Mouse (Mus musculus) urinary bladder, adult 18-20 months (tissue): ENCODE results near the gene Lrmda.

Source experiments
- DNase-seq, 2 experiments: peaks; one replicate each; pipeline ENCODE4 v3.0.0; 2022; ENCODE audit warnings: low spot score in 2 of 2, mixed read lengths in 2 of 2

Lrmda gene

DNA sequence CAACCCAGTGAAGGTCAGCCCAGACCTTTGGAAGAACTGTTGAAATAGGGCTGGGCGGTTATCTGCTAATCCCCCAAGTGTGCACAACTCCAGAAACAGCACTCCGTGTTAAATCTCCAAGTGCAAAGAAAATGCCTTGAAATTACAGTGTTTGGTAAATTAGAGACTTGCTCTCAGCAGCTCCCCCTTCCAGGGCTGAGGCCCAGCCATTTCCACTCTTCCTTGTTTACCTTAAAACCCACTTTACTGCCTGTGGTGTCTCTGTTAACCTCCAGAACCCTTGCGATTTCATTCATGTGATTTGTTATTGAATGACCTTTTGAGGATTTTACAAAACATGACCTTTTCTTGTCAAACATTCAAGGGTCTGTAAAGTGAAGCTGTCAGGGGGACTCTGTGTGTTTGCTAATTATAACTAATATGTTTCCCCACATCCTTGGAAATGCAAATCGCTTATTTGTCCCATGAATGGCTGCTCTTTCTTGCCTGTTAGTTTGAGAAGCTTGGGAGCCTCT is 136.1 kb downstream of the Lrmda start:
- DNase-seq = no peak

DNA sequence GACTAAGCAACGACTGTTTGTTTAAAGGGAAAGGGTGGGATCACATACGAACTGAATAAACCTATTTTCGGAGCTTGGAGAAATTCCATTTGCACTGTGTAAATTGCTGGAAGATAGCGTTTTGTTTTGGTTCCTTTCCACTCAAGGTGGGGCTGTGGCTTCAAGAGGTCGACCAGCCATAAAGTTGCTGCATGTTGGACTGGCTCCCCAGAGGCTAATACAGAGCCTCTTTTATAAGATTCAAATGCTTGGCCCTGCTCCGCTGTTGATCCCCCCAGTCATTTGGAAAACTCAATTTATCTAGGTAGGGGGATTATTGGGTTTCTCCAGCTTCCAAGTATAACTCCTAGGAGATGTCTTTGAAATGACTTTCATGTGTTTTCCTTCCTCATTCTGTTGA is 137.5 kb downstream of the Lrmda start:
- no peak for DNase-seq

DNA sequence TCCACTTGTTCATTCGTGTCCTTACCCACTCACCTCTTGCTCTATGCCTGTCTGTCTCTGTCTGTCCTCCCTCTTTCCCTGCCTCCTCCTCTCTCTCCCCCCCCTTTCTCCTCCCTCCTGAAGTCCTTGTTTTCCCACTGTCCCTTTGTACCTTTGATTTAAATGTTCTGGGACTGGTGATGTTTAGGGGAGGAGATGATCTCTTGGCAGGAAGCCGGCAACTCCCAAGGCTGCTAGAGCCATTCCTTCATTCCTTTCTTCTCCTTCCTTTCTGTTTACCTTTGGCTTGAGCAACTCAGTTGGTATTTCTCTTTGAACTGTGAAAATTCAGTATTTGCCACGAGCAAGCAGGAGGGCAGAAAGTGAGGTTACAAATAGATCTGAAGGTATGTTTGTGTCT is 141.9 kb downstream of the Lrmda start:
- no peak for DNase-seq

DNA sequence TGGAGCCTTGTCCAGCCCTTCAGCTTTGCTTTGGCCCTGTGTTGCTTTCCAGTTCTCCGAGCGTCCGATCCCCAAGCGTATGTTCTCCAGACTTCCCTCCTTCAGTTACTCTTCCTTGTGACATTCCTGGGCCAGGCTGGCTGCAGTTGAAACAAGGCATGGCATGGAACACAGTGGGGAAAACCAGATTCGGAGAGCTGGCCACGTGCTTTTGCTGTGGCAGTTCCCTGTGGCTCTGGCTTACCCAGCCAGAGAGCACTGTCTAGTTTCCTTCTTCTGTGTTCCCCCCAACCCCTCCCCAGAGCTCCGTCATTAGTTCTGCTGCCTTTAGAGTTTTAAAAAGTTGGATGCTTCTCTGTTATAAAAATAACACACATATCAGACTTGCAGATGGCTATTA is 147.8 kb downstream of the Lrmda start:
- no peak for DNase-seq

DNA sequence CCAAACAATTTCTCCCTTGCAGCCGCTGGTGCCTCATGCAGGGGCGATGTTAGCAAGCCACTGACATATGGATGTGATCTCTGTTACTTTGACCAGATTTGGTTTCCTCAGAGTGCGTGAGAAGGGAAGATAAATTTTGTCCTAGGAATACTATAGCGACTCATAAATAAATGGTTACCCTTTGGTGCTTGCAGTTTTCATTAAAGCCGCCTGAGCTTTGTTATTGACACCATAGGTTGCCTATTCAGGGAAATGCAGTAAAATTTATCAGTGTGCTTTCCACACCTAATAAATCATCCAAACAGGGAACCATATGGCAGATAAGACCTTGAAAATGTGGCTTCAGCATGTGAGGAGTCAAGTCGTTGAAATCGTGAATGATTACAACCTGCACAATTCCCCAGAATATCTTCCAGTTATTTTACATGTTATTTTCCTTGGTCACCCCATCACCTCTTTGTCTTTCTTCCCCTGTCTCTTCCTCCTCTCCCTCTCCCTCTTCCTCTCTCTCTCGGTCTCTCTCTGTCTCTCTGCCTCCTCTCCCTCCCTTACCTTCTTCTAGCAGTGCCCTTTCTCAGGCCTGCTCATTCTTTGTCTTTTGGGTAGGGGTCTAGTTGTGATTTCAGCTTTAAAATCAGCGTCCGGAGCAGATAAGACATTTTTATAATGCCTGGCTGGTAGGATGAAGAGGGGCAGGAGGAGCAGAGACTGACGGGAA is 148.7 kb downstream of the Lrmda start:
- DNase-seq = no peak

DNA sequence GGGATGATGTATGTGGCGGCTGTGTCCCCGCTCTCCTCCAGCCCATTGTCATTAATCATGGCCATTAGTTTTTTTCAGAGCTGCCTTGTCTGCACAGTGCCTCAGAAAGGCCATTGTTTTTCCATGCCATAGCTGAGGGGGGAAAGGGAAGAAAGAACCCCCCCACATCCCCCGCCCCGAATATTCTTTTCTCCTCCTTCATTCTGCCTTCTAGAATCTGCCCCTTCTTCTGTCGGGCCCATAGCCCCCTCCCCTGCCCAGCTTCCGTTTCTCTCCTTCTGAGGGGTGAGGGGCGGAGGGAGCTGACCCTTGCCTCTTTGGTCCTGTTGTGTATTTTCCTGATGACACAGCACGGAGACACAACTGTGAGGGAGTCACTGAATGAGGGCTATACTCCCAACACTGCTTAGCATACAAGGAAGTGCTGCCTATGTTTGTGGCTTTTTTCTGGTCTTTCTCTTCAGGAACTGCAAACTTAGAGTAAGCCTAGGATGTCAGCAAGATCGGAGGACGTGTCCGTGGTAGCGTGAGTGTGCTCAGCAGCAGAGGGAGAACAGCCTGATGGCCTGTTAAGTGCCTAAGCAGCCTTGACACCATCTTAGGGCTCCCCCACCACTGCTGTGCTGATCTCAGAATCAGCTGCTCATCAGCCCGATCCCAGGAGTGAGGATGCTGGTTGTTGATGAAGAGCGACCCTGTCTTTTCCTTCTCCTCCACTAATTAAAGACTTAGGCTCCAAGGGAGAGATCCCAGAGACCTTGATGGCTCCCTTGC is 149.5 kb downstream of the Lrmda start:
- DNase-seq = no peak

DNA sequence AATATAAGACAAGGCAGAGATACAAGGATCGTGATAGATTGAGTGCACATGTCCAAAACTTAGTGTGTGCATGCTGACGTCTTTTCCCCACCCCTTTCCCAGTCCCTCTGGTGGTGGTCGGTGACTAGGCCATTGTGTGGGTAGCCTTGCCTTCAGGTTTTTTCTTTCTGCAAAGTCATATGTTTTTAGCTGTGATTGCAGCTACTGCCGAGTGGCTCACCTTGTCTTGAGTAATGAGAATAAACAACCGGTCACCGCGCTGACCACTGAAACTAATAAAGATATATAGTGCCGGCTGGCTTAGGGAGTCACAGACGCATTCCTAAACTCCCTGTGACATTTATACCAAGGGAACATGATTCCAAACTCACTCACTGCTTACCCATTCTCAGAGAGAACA is 155.2 kb downstream of the Lrmda start:
- DNase-seq = no peak

DNA sequence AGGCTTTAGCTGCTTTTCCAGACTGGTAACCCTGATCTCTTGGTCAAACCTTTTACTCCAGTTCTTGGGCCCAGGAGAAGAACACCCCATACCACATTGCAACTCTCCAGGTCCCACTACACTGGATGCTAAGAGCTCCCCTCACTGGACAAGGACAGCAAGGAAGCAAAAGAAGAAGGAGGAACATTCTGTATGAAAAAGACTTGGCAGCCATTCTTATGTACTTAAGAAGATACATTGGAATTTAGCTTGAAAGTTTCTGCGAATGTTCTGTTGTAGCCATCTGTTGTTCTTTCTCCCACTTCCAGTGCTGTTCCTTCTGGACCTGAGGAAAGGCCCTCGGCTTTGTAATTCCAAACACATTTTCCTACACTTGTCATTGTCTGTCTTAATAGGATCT is 160.2 kb downstream of the Lrmda start:
- DNase-seq = no peak

DNA sequence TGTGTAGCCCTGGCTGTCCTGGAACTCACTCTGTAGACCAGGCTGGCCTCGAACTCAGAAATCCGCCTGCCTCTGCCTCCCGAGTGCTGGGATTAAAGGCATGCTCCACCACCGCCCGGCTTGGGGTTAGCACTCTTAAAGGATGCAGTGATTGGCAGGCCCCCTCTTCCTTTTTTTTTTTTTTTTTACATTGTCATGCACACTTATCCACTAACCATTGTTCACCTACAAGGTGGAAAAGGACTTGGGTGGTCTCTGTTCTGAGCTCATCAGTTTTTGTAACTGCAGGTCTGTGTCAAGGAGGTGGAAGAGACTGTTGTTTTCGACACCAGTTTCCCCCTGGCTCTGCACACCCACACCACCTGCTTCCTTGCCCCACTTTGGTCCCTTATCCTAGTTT is 162.0 kb downstream of the Lrmda start:
- DNase-seq = no peak

DNA sequence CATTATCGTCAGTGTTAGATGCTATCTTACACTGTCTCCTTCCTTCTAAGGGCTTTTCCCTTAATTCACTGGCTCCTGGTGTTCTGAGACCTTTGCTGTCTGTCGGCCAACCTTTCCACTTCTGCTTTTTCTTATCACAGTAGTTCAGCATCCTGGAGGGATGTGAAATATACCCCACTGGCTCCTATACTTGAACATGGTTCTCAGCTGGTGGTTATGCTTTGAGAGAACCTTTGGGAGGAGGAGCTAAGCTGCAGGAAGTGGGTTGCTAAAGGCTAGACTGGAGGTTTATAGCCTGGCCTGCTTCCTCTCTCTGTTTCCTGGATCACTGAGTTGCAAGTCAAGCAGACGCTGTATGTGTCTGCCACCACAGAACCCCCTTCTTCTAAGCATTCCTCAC is 163.7 kb downstream of the Lrmda start:
- DNase-seq = no peak

DNA sequence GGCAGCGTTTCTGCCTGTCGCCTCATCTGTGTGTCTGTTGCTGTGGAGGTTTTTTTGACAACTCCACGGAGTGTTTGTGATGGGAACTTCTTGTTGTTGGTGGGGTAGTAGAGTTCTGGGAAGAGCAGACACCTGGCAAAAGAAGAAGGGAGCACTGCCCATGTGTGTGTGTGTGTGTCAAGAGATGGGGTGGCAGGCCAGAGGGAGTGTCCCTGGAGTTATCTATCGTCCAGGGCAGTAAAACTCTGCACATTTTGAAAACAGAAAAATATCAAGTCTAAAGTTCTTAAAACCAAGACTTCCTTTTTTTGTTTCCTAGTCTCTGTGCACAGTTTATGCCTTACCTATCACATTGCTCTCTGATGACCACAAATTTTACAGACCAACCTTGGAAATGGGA is 165.9 kb downstream of the Lrmda start:
- no peak for DNase-seq

DNA sequence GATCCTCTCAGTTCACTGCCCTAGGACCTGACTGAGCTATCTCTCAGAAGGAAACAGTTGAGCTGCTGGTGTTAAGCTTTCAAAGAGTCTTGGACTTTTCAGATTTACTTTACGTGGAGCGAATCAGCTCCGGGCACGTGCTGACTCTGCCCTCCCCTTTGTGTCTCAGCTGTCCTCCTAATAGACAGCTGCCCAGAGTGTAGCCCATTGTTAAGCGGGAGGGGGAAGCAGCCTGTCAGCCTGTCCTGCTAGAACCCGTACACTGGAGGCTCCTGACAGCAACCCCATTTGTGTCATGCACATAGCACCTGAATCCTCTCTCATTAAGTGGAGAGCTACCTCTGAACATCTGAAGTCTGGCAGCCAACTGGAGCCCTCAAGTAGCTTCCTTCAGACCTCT is 170.6 kb downstream of the Lrmda start:
- DNase-seq = no peak

DNA sequence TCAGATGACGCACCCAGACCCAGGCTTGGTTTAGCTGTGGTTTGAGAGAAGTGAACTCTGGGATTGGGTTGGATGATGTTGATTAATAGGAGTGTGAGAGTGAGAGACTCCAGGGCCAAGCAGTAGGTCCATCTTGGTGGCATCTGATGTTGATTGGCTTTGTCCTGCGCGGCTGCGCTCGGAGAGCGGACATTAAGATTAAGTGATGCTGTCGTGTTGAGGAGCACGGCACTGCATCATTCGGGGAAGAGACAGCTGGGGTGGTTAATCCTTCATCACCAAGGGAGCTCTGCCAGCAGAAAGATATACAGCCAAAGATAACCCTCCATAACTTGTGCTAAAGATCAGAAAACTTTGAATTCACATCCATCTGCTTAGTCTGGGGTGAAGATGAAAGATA is 172.7 kb downstream of the Lrmda start:
- DNase-seq = no peak

DNA sequence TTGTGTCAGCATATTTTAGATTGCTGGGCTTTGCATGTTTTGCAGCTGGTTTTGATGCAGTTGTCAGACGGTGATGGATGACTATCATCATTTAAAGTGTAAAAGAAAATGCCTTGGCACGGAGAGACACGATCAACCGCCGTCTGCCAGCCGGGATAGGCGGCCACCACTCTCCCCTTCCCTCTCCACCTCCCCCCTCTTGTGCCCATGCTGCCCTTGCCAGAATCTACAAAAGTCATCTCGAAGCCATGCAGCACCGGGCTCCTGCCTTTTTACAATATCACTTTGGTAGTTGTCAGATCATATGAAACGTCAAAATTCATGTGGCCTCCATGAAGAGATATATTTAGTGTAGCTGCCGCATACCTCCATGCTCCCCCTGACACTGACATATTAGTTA is 178.5 kb downstream of the Lrmda start:
- DNase-seq = no peak

DNA sequence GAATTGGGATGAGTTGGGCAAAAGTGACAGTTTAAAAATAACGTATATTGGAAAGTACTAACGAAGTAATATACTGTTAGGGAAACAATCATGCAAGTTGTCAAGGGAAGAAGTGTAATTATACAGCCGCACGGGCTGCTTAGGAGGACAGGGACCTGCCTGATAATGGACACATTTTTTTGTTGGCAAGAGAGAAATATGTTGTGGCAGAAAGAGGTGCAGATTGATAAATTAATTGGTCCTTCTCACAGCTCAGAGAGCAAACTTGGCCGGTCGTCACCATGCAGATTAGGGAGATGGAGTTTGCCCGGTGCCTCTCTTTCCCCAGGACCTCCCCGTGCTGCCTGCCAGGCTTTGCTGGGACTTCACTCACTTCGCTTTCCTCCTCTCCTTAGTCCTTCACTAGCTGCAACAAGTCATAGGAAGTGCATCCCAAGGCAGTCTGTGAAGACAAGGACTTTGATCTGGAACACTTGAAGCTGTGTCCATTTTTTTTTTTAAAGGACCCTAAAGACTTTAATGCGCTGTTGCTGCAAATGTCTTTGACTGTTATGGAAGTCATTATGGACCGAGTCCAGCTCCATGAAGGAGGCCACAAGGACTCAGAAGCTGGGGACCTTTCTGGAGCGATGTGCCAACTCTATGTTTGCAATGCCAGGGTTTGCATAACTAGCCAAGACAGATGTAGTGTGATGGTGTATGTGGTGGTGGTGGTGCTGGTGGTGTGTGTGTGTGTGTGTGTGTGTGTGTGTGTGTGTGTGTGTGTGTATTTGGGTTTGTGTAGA is 179.3 kb downstream of the Lrmda start:
- DNase-seq = no peak

DNA sequence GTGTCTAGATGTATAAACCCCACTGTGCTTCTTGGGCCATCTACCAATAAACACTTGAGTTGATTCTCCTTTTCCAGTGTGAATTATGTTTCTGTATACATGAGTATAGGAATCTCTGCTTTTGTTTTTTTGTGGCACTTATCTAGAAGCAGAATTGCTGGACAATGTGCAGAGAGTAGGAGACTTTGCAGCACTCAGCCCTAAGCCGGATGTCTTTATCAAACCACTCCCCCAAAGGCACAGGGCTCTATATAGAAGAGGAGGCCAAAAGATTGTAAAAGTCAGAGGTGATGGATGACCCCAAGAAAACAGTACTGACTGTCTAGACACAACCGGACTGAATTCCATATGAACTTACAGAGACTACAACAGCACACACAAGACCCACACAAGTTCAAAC is 182.2 kb downstream of the Lrmda start:
- no peak for DNase-seq

DNA sequence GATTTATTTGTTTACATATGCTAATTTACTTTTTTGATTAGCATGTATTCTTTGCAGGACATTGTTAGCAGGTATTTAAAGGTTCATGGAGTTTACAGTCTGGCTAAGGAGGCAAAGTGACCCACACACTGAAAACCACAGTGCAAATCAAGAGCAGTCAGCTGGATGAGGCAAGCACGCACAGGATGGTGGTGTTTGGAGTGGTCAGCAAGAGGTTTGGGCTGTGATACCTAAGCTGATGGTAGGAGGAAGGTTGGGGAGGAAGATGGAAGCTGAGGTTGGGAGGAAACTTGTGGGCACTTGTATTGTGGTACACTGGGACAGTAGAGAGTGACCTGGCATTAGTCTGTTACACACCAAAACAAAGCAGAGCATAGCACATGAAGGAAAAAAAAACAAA is 191.1 kb downstream of the Lrmda start:
- DNase-seq = no peak

DNA sequence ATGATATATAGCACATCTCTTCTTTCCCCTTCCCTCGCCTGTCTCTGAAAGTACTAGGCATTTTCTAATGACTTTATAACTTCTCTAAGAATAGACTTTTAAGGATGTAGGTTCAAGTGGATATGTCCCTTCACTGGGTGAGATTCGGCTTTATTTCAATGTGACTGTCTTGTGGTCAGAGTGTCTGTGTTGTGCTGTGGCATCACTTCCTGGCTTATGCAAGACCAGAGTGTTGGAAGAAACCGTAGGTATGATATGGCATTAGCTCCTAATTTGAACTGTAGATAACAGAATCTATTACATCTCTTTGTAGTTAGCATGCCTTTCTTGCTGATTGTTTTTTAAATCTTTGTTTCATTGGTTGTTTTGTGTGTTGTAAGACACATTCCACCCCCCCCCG is 198.7 kb downstream of the Lrmda start:
- no peak for DNase-seq

DNA sequence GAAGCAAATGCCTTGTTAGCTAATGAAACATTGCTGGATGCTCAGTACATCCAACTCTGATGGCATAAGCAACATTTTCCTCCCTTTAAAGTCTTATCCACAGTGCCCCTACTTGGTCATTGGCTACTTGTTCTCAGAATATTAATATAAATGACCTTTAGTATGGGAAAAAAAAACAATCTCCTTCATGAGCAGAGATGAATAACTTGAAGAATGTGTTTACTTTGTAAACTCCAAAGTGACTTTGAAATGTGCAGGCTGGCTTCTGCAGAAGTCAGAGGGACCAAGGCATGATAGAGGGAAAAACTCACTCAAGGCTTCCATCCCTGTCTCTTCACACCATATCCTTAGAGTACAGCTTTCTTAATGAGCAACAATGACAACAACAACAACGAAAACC is 202.5 kb downstream of the Lrmda start:
- no peak for DNase-seq

DNA sequence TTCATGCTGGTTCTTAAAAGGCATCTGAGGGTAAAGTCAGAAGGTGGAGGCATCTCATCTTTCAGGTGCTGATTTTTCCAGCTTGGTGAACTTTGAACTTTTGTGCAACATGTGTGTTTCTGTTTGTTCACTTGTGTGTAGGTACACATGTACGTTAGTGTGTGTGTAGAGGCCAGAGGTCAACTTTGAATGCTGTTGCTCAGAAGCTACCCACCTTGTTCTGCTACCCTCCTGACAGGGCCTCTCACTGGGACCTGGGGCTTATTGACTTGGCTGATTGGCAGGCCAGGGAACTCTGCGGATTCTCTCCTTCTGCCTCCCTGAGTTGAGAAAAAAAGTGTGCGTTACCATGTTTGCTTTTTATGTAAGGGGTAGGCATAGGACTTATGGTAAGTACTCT is 203.1 kb downstream of the Lrmda start:
- DNase-seq = no peak

DNA sequence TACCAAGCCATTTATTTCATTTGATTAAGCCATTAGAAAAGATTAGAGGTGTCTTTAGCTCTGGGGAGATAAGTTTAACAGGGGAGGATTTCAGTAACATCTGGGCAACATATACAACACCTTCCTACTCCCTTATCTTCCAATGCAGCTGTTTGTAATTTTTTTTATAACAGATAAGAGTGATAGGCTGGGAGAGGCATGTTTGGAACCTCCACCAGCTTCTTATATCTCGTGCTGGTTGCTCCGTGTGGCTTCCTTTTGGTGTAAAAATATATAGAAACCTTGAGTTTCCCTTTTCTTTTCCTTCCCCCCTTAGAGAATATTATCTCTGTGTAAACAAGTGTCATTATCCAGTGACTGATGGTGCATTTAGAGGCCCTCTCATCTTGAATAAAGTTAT is 206.7 kb downstream of the Lrmda start:
- no peak for DNase-seq

DNA sequence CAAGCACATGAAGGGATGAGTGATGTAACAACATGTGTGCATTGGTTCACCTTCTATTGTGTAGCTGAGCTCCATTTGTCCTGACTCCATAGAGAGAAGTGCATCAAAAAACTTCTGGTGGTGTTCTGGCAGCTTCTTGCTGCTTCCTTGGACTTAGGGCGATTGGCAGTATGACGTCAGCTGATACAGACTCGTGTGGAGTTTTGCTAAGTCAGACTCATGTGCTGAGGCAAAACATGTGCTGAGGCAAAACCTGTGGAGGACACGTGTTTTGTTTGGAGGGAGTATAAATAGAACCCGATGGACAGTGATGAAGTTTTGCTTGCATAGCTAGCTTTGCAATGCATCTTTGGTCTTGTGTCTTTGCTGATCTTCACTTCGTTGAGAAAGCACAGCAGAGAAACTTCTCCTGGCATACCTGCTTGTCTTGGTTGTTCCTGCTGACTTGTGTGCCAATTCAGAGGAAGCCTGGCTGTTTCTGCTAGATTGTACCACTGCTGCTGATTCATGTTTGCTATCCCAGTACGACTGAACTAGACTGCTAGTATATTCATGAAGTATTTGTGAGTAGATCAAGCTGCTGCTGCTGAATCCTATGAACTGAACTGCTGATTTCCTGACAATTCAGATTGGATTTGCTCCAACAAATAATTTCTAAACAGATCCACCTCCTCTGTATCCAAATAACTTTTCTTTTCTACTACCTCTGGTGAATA is 208.9 kb downstream of the Lrmda start:
- DNase-seq = no peak
